Mouse (Mus musculus): Measurements from ENCODE around the gene Psenen. TPM values are rescaled to one million over a fixed set of nuclear protein-coding genes. Genes with fewer than 3 reads are reported as not detected.

Gene Psenen
- total RNA-seq (2021), result 10 to 100 TPM; 83.4 to 92.7 TPM
- long read RNA-seq, experiment 1, transcript Psenen-201 (4 exons, 708 nt), result major isoform, 38 of 46 reads
- long read RNA-seq, experiment 1, partial matches to known transcripts, result 0 of 46 reads
- long read RNA-seq, experiment 1, other reads (novel, unspliced or antisense), result 6 of 46 reads
- long read RNA-seq, experiment 2, transcript Psenen-201 (4 exons, 708 nt), result major isoform, 52 of 57 reads
- long read RNA-seq, experiment 2, partial matches to known transcripts, result 0 of 57 reads
- long read RNA-seq, experiment 2, other reads (novel, unspliced or antisense), result 3 of 57 reads

DNA sequence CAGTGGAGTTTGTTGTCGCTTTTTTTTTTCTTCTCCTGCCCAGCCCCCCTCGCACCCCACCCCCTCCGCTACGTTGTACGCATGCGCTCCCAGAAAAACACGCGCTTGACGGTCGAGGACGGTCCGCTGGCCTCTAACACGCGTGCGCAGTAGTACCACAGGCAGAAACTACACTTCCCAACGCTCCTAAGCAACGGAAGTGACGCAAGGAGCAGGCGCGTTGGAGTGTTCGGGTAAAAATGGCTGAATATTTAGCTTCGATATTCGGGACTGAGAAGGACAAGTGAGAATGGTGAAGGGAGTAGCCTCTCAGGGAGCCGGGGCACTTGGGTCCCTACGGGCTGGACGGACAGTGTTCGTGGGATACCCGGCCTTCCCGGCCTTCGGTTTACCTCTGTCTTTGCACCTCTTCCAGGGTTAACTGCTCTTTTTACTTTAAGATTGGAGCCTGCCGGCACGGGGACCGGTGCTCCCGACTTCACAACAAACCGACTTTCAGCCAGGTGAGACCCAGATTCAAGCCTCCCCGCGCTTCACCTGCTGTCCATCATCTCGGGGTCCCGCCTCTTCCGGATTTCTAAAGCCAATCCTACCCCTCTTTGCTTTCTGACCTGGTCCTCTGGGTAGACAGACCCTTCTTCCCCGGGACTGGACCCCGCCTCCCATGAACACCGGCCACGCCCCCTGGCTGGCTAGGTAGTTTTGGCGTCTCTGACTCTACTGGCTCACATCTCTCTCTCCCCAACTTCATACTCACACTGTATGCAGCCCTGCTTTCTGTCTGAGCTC lies at the start of gene Psenen, which contains the start of the genes U2af1l4 and Gm49396:
Gene Psenen (minus strand): TSS at position 511 of the 789 bp plus-strand sequence.
Gene U2af1l4 (plus strand): TSS at position 185 of the 789 bp plus-strand sequence.
Gene Gm49396 (plus strand): TSS at position 228 of the 789 bp plus-strand sequence.
- DNase-seq, result peak; percentile 97
- intact Hi-C loops (cut with DNase I; ENCODE audit: low total_unique reads), result no loop called here

DNA sequence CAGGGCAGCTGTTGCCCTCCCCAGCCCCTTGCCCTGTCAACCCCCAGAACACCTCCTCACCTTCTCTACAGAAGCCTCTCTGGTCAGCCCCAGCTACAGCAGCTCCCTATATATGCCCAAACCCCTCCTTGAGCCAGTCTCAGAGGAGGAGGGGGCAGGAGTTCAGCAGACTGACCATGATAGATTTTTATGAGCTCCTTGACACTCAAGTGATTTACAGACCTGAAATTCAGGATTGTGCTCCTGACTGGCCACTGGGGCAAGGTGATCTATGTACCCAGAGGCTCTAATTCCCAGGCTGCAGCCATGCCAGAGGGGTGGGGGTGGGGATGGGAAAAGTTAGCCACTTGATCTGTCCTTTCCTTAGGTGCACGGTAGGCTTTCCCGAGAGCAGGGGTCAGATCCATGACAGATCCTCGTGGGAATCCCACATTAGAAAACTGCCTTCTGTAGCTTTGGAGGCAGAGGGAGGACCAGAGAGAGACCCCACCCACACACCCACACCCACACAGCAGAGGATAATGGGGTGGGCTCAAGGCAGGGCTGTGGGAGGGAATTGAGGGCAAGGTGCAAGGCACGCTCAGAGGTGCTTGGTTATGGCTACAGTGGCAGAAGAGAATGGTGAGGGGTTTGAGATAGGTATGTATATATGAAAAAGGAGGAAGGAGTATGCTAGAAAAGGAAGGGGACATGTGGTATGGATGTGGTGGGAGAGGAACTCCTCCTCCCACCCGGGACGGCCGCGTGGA lies 49.4 kb upstream of the Psenen start, which contains the start of gene Upk1a:
Gene Upk1a (minus strand): TSS at position 194 of the 749 bp plus-strand sequence.
- intact Hi-C loops (cut with DNase I; ENCODE audit: low total_unique reads), result loop anchor here (2.0 kb wide), 1 partner anchor 22 kb away; no protein-coding TSS in a partner anchor

DNA sequence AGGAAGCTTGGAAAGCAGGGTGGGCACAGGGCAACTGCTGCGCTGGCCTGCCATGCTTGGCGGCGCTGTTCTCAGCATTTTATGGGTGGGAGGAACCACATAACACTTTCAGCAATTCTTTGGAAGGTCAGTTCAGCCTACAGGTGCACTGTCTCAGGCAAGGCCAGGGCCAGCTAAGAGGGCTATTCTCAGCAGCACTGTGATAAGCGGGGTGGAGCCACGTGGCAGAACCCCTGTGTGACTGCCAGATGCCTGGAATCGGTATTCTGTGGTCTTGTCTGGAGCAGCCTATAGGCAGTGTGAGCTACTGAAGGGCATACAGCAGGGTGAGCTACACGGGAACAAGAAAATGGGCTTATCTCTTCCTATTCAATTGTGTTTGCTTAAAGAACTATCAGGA lies 46.6 kb upstream of the Psenen start:
- intact Hi-C loops (cut with DNase I; ENCODE audit: low total_unique reads), result no loop called here
- no peak for DNase-seq

More for the DNA sequence above, 49.4 kb upstream of the Psenen start, which contains the start of gene Upk1a:
- no peak for DNase-seq

DNA sequence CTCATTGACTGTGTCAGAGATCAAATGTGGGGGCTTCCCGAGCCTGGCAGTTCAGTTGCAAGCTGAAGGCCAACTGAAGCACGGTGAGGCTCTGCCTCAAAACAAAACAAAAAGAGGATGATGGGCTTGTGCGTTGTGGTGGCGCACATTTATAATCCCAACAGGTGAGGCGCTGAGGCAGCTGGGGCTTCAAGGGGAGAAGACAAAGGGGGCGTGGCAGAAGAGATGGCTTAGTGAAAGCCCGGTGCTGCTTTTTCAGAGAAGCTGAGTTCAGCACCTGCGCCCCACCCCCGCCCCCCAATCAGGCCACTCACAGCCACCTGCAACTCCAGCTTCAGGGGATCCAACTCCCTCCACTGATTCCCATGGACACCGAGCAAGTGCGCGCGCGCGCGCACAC lies 45.0 kb upstream of the Psenen start:
- intact Hi-C loops (cut with DNase I; ENCODE audit: low total_unique reads), result no loop called here
- DNase-seq, result no peak

DNA sequence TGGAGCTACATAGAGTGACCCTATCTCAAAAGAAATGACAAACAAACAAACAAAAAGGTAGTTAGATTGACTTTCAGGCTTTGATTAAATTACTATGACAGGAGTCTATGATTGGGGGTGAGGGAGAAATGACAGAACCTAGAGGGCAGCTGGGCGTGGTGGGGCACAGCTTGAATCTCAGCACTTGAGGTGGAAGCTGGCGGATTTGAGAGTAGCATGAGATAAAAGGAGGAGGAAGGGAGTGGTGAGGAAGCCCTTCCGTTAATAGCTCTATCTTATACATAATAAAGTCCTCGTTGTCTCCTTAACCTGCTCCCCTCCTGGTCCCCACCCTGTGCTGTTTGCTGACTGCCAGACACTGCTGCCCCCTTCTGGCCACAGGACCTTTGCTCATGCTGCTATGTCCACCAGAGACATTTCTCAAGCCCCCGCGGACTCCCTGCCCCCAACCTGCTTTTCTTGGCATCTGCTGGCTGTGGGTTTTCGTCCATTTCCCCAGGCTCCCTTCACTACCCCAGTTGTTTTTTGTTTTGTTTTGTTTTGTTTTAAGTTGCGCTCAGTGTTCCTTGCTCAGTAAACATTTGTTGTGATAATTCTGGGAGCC lies 44.4 kb upstream of the Psenen start:
- peak; percentile 52 for DNase-seq
- intact Hi-C loops (cut with DNase I; ENCODE audit: low total_unique reads), result no loop called here

DNA sequence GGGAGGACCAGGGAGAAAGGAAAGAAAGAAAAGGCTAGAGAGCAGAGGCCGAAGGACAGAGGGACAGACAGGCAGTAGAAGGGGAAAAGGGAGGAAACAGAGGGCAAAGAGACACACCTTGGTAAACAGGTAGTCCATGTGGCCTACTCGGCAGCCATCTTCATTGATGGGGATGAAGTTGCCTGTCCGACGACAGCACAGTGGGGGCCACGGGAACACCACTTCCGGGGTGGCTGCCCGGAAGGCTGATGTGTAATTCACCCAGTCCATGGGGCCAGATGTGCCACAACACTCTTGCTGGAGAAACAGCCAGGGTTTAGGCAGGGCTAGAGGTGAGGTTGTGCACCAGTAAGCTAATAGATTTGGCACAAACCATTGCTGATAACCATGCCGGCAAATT lies 41.5 kb upstream of the Psenen start:
- intact Hi-C loops (cut with DNase I; ENCODE audit: low total_unique reads), result no loop called here
- DNase-seq, result no peak

DNA sequence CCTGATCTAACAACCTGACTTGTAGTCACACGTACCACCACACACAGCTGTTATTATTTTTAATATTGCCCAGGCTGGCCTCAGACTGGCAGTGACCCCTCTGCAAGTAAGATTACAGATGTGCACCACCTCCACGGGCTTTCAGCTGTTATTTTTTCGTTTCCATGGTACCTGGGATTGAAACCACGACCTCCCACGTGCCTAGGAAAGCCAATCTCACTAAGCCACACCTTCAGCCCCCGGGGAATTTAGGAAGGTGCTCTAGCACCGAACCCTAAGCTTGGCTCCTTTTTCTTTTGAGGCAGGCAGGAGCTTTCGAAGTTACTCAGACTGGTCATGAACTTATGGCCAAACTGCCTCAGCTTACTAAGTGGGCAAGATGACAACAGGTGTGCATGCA lies 41.0 kb upstream of the Psenen start:
- no peak for DNase-seq
- intact Hi-C loops (cut with DNase I; ENCODE audit: low total_unique reads), result no loop called here

DNA sequence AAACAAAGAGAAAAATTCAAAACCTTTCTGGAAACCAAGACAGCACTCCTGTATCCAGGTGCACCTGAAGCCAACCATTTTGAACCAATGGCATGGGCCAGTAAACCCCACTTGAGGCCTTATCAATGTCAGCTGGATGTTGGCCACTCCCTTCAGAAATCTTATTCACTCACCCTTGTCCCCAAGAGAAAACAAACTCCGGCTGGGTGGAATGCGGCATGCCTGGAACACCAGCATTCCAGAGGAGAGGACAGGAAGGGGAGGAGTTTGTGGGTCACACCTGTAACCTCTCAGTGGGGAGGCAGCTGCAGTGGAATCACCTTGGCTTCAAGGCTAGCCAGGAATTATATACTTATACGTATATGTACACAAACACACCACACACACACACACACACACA lies 39.2 kb upstream of the Psenen start:
- DNase-seq, result no peak
- intact Hi-C loops (cut with DNase I; ENCODE audit: low total_unique reads), result no loop called here

DNA sequence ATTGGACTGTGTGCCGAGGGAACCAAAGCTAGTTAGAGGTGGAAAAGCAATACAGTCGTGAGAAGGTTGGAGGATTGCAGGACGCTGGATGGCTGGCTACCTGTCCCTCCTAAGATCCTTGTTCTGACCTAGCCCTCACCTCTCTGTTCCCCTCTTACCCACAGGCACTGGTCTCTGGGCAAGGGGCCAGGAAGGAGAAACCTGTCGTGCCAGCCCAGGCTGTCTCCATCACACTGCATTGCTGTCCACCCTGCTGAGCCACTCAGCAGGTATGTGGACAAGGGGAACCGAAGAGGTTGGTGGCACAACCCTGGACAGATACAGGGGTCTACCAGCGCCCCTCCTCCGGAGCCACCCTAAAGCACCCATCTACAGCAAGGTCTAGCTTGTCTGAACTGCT lies 37.2 kb upstream of the Psenen start:
- intact Hi-C loops (cut with DNase I; ENCODE audit: low total_unique reads), result no loop called here

DNA sequence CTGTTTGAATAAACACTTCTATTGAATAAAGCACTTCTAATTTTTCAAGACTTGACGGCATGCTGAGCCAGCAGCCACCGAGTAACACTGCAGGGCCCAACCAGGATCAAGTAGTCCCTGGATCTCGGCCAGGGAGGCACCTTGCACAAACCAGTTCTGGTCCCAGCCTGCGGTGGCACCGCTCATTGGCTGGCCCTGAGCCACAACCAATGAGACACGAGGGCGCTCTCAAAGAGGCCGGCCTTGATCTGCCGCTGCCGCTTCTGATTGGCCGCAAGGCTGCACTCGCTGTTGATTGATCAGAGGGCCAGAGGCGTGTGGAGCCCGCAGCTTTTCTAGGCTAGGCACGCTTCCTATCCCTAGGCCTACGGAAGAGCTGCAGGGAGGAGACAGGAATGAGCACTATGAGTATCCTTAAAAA lies 36.5 kb upstream of the Psenen start:
- intact Hi-C loops (cut with DNase I; ENCODE audit: low total_unique reads), result loop anchor here (10.0 kb wide), 1 partner anchor 255 kb away; the partner anchor contains the start of gene Ffar3
- DNase-seq, result peak; percentile 85

More for the DNA sequence above, 37.2 kb upstream of the Psenen start:
- no peak for DNase-seq

DNA sequence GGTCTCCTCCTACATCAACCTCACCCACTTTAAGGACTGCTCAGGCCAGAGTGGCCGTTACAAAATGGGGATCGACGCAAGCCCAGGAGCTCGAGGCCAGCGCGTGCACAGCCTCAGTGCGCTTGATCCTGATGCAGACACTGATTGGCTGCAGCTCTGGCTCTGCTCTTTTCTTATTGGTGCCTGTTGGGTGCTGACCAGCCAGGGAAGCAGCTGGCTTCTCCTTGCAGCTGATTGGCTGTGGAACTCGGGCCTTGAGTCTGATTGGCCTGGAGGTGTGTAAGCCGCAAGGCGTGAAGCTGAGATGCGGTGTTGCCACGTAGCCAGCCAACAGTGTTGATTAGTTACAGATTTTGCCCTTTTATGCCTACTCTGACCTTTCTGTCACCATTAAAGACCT lies 35.4 kb upstream of the Psenen start, which contains the start of gene Zbtb32:
Gene Zbtb32 (minus strand): TSS at position 124 of the 400 bp plus-strand sequence.
- intact Hi-C loops (cut with DNase I; ENCODE audit: low total_unique reads), result loop anchor here (10.0 kb wide), 1 partner anchor 256 kb away; the partner anchor contains the start of gene Ffar3
- DNase-seq, result no peak

DNA sequence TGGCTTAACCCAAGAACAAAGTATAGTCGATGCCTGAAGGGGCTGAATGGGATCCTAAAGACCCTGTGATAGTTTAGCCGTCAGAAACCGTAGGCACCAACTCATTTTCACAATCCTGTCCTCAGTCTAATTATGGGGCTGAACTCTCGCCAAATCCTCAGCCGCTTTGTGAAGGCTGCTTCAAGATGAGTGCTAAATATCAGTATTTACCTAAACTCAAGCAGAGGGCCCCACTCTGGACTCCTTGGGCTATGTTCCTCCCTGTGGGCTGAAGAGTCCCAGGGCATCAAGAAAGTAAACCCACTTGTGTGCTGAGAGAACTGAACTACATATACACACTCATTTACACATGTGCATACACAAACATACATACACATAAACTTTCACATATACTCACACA lies 33.4 kb upstream of the Psenen start:
- intact Hi-C loops (cut with DNase I; ENCODE audit: low total_unique reads), result loop anchor here (10.0 kb wide), 1 partner anchor 258 kb away; the partner anchor contains the start of gene Ffar3
- DNase-seq, result no peak

DNA sequence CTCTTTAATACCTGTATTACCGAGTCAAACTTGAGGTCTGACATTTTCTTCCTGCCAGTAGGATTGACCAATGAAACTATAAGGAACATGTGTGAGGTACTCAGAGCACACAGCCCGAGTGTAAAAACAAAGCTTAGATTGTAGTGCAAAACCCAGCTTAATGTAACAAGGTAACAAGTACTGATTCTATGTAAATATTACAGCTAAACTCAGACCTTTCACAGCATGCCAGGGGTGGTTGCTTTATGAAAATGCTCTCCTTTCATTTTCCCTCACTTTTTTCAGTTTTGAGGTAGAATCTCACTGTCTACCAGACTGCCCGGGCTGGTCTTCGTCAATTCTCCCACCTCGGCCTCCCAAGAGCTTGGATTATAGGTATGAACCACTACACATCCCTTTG lies 32.7 kb upstream of the Psenen start:
- intact Hi-C loops (cut with DNase I; ENCODE audit: low total_unique reads), result loop anchor here (10.0 kb wide), 1 partner anchor 259 kb away; the partner anchor contains the start of gene Ffar3
- DNase-seq, result no peak

DNA sequence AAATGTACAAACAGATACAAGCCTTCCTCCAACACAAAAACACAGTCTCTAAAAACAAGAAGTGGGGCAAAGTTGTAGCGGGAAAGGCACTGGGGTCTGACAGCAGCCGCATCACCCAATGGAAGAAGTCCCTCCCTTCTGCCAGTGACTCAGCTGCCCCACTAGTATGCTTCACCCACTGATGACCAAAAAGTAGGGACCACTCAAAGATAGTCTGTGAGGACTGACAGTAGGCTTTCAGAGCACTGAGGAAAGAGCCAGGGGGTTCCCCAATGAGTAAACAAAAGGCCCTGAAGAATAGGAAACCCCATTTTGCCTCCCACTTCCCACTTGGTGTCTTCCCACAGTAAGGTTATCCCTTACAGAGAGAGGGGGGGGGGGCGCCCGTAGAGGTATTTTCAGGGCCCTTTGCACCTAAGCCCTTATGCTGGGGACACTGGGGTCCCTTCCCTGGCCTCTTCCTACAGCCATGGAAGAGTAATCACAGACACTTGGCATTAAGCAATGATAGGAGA lies 31.1 kb upstream of the Psenen start:
- DNase-seq, result no peak
- intact Hi-C loops (cut with DNase I; ENCODE audit: low total_unique reads), result loop anchor here (10.0 kb wide), 1 partner anchor 260 kb away; the partner anchor contains the start of gene Ffar3

DNA sequence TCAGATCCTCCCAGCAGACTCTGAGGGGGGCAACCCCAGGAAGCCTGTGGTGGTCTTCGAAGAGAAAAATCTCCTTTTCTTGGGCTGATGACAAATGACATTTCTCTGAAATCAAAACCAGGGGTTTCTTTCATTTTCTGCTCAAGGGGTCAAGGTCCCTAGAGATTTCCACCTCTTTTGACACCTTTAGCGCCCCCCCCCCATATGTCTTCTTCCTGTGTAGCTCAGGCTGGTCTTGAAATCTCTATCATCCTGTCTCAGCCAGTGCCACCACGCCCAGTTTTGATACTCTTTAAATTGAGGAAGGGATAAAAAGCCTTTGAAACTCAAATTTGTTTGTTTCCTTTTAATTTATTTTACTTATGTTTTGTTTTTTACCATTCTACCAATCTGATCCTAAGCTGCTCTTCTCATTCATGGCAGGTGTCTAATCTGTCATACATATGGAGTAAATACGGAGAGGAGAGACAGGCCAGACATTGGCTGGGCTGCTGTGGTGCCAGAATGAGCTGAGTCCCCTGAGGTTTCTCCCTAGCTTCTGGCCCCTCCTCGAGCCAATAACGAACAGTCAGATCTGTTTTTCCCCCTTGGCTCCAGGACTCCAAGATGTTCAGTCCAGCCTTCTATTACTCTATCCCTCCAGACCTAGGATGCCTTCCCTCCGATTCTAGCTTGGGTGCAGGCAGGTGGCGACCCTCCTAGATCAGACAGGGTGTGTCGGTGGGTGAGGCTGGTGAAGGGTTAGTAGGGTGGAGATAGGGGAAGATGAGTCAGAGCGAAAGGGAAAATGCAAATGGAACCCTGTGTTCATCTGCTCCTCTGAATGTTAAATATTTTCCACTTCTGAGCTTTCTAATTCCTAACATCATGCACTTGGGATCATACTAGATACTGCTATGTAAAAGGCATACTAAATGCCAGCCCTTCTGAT lies 30.4 kb upstream of the Psenen start:
- no peak for DNase-seq
- intact Hi-C loops (cut with DNase I; ENCODE audit: low total_unique reads), result loop anchor here (10.0 kb wide), 1 partner anchor 261 kb away; the partner anchor contains the start of gene Ffar3

DNA sequence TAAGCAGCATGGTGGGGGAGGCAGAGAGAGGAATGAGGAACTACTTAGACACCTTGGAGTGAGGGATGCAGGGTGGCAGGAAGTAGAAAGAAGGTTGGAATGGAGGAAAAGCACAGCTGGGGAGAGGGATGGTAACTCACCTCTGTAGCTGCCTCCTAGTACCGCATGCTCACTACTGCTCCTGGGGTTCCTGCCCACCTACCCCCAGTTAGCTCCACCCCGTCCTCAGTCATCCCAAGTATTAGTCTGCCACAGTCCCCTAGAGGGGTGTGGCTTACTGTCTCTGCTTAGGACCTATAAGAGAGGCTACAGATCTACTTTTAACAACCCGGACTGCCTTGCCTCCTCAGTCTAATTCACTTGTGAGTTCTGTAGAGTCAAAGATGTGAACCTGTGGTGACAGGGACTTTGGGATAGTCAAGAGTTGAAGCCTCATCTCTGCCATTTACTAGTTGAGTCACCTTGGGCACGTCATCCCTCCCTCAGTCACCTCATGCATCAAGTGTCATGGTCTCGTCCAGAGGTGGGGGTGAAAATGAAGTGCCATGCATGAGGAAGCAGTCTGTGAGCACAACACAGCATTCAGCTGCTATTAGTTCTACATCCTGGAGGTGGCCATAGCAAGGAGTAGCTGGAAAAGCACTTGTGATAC lies 29.5 kb upstream of the Psenen start:
- intact Hi-C loops (cut with DNase I; ENCODE audit: low total_unique reads), result loop anchor here (10.0 kb wide), 1 partner anchor 262 kb away; the partner anchor contains the start of gene Ffar3

DNA sequence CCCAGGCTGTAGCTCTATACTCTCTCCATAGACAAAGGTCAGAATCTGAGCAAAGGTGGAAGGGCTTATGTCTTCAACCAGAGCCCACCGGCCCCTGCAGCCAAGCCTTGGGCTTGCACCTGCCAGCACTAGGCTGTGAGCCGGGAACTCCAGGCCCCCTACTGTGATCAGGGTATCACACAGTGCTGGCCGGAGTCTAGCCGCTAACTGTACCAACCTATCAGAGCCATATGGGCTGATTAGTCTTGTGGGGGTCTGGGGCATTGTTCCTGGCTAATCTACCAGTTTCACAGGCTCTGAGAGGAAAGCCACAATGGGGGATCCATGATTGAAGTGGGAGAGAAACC lies 28.2 kb upstream of the Psenen start:
- intact Hi-C loops (cut with DNase I; ENCODE audit: low total_unique reads), result loop anchor here (2.0 to 10.0 kb wide), 2 partner anchors 21 to 263 kb away; partner anchors contain the start of genes Ffar3 and Upk1a

More for the DNA sequence above, 29.5 kb upstream of the Psenen start:
- no peak for DNase-seq

More for the DNA sequence above, 28.2 kb upstream of the Psenen start:
- DNase-seq, result no peak

Data from gastrocnemius, postnatal 14 days (tissue).